Mouse (Mus musculus): Measurements from ENCODE around the gene Zbtb48. TPM values are rescaled to one million over a fixed set of nuclear protein-coding genes. Genes with fewer than 3 reads are reported as not detected.

The Zbtb48 gene
- total RNA-seq (2021) (1 to 10 TPM; 4.3 to 5.6 TPM), polyA plus RNA-seq (2012; rRNA removed) (5.0 and 8.8 TPM in 2 replicates)
- long read RNA-seq, partial matches to known transcripts, result 0 of 3 reads
- long read RNA-seq, other reads (novel, unspliced or antisense), result 1 of 3 reads

DNA sequence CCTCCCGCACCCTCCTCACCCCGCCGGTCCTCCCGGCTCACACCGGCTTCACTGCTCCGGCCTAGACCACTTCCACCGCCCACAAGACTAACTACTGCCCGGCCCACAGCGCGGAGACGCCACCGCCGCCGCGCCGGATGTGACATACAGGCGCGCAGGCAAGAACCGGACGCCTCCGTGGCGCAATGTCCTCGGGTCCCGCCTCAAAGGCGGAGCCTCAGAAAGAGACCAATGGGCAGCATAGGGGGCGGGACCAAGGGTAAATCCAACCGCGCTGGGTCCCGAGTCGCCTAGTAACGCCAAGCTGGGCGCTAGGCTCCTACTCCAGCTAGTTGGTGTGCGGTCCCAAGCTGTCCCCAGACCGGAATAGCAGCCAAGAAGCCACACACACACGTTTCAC, at the start of gene Zbtb48:
Gene Zbtb48 (minus strand): TSS at position 148 of the 400 bp plus-strand sequence.
- TF ChIP-seq POLR2A (IDR thresholded peaks at IDR 0.05; ENCODE audit: insufficient read depth, low read depth, low read length), result peak; percentile 88
- 0 out of 2 replicates have a peak, but pooled peaks have one; percentile 69 for TF ChIP-seq EP300 (IDR thresholded peaks at IDR 0.05; ENCODE audit: insufficient read depth, low read depth, low read length)
- no peak for TF ChIP-seq CTCF (IDR thresholded peaks at IDR 0.05)
- peak; percentile 96 to 99 for DNase-seq
- Histone ChIP-seq H3K9ac (ENCODE audit: low read depth, low read length) (peak within 1 kb of the TSS; percentile 89), H3K4me1 (ENCODE audit: control insufficient read depth, insufficient read depth, low read length) (peaks cover 11% of the 10 kb centered on the region), H3K36me3 (ENCODE audit: control insufficient read depth, insufficient read depth, low read length) (no peaks in the 10 kb centered on the region), H3K27me3 (ENCODE audit: control insufficient read depth, insufficient read depth, low read length) (no peaks in the 10 kb centered on the region), H3K79me2 (replicated peaks; ENCODE audit: control insufficient read depth, insufficient read depth, low read length) (no peaks in the 10 kb centered on the region), H3K4me3 (peak within 1 kb of the TSS; percentile 78), H3K27ac (peak within 1 kb of the TSS; percentile 79)
- under 1% methylated on average over 34 of the region's 35 CpGs for WGBS
- intact Hi-C loops (cut with DNase I), result loop anchor here (2.0 to 10.0 kb wide), 2 partner anchors 47 to 267 kb away; partner anchors contain the start of genes Hes3 and Icmt

DNA sequence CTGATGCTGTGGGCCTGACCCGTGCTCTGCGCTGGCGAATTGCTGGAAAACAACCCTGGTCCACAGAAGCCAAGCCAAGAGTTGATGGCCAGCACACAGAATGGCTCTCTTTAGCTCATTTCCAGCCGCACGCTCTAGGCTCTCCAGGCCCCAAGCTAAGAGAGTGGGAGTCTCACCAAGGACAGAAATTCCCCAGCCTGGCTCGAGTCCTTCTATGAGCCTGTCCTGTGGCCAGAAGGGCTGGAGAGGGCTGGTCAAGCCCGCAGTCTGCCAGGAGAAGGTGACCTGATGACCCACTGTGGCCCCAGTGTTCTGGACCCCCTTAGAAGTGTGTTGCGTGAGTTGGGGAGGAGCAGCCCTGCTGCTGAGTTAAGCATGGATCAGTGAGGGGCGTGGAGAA, 49.7 kb upstream of the Zbtb48 start:
- TF ChIP-seq CTCF (IDR thresholded peaks at IDR 0.05), result no peak
- TF ChIP-seq POLR2A (IDR thresholded peaks at IDR 0.05; ENCODE audit: insufficient read depth, low read depth, low read length), result no peak
- no peak for TF ChIP-seq EP300 (IDR thresholded peaks at IDR 0.05; ENCODE audit: insufficient read depth, low read depth, low read length)
- Histone ChIP-seq H3K9ac (ENCODE audit: low read depth, low read length) (no peak overlapping the region), H3K4me3 (no peak overlapping the region), H3K27ac (no peak overlapping the region), H3K4me1 (ENCODE audit: control insufficient read depth, insufficient read depth, low read length) (peaks cover 4% of the 10 kb centered on the region), H3K36me3 (ENCODE audit: control insufficient read depth, insufficient read depth, low read length) (no peaks in the 10 kb centered on the region), H3K79me2 (replicated peaks; ENCODE audit: control insufficient read depth, insufficient read depth, low read length) (no peaks in the 10 kb centered on the region), H3K27me3 (ENCODE audit: control insufficient read depth, insufficient read depth, low read length) (no peaks in the 10 kb centered on the region)
- 81% methylated on average over 9 of the region's 9 CpGs for WGBS
- intact Hi-C loops (cut with DNase I), result no loop called here
- peak in 1 of 2 experiments; percentile 23 for DNase-seq

DNA sequence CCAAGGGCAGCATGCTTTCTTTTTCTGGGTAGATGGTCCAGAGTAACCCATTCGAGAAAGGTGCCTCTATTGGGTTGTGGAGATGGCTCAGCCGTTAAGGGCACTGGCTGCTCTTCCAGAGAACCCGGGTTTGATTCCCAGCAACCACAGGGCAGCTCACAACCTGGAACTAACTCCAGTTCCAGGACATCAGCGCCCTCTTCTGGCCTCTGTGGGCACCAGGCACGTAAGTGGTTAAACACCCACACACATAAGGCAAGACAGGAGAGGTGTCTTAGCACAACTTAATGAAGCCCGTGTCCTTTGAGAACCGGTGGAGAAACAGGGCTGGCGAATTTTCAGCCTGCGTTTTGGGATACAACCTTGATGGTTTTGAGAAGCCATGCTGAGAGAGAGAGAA, 47.1 kb upstream of the Zbtb48 start:
- no peaks in the 10 kb centered on the region for H3K27me3 ChIP-seq (ENCODE audit: control insufficient read depth, insufficient read depth, low read length)
- no peaks in the 10 kb centered on the region for H3K79me2 ChIP-seq (replicated peaks; ENCODE audit: control insufficient read depth, insufficient read depth, low read length)
- intact Hi-C loops (cut with DNase I), result no loop called here
- no peak for DNase-seq
- H3K36me3 ChIP-seq (ENCODE audit: control insufficient read depth, insufficient read depth, low read length), result no peaks in the 10 kb centered on the region
- H3K4me1 ChIP-seq (ENCODE audit: control insufficient read depth, insufficient read depth, low read length), result peaks cover 4% of the 10 kb centered on the region
- no peak overlapping the region for H3K27ac ChIP-seq
- H3K4me3 ChIP-seq, result no peak overlapping the region
- no peak overlapping the region for H3K9ac ChIP-seq (ENCODE audit: low read depth, low read length)
- no peak for TF ChIP-seq EP300 (IDR thresholded peaks at IDR 0.05; ENCODE audit: insufficient read depth, low read depth, low read length)
- TF ChIP-seq CTCF (IDR thresholded peaks at IDR 0.05), result no peak
- TF ChIP-seq POLR2A (IDR thresholded peaks at IDR 0.05; ENCODE audit: insufficient read depth, low read depth, low read length), result no peak
- WGBS, result 86% methylated on average over 9 of the region's 9 CpGs

DNA sequence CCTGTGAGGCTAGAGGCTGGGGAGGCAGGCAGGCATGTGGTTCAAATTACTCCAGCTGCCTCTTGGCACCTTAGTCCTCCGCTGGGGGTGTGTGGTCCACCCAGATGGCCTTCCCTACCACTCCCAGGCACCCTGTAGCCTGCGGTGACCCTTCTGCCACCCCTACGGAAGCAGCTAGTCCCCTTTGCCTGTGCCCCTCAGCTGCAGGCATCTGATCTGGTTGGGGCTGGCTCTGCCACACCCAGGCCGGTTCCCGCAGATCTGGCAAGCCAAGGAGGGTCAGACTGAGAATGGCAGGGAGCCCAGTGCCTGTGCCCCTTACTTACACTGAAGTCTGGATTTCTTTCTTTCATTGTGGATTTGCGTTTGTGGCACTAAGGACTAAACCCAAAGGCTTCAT, 46.2 kb upstream of the Zbtb48 start:
- Histone ChIP-seq H3K4me3 (no peak overlapping the region), H3K9ac (ENCODE audit: low read depth, low read length) (no peak overlapping the region), H3K79me2 (replicated peaks; ENCODE audit: control insufficient read depth, insufficient read depth, low read length) (no peaks in the 10 kb centered on the region), H3K36me3 (ENCODE audit: control insufficient read depth, insufficient read depth, low read length) (no peaks in the 10 kb centered on the region), H3K27me3 (ENCODE audit: control insufficient read depth, insufficient read depth, low read length) (no peaks in the 10 kb centered on the region), H3K27ac (no peak overlapping the region), H3K4me1 (ENCODE audit: control insufficient read depth, insufficient read depth, low read length) (peaks cover 4% of the 10 kb centered on the region)
- no peak for TF ChIP-seq POLR2A (IDR thresholded peaks at IDR 0.05; ENCODE audit: insufficient read depth, low read depth, low read length)
- no peak for TF ChIP-seq CTCF (IDR thresholded peaks at IDR 0.05)
- TF ChIP-seq EP300 (IDR thresholded peaks at IDR 0.05; ENCODE audit: insufficient read depth, low read depth, low read length), result no peak
- DNase-seq, result peak in 1 of 2 experiments; percentile 3
- intact Hi-C loops (cut with DNase I), result no loop called here
- 80% methylated on average over 6 of the region's 6 CpGs for WGBS

DNA sequence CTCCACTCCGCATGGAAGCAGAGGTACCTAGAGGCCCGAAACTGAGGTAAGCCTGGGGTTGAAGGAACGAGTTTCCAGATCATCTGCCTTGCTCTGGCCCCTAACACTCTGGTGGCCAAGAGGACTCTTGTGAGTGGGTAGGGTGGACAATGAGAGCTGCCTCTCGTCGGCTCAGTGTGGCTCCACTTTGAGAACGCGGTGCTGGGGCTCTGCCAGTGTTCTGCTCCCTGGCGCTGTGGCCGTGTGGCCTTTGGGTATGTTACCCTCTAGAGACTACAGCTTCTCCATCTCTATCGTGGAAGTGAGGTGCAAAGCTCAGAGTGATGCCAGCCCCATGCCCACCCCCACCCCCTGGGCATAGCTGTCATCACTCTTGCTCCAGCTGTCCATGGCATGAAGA, 45.2 kb upstream of the Zbtb48 start:
- DNase-seq, result no peak
- no peaks in the 10 kb centered on the region for H3K36me3 ChIP-seq (ENCODE audit: control insufficient read depth, insufficient read depth, low read length)
- no peak overlapping the region for H3K9ac ChIP-seq (ENCODE audit: low read depth, low read length)
- H3K27ac ChIP-seq, result no peak overlapping the region
- TF ChIP-seq CTCF (IDR thresholded peaks at IDR 0.05) (no peak), EP300 (IDR thresholded peaks at IDR 0.05; ENCODE audit: insufficient read depth, low read depth, low read length) (no peak), POLR2A (IDR thresholded peaks at IDR 0.05; ENCODE audit: insufficient read depth, low read depth, low read length) (no peak)
- no peak overlapping the region; the same call in 1 of the 2 replicates for H3K4me3 ChIP-seq
- H3K79me2 ChIP-seq (replicated peaks; ENCODE audit: control insufficient read depth, insufficient read depth, low read length), result no peaks in the 10 kb centered on the region
- H3K27me3 ChIP-seq (ENCODE audit: control insufficient read depth, insufficient read depth, low read length), result no peaks in the 10 kb centered on the region
- peaks cover 5% of the 10 kb centered on the region for H3K4me1 ChIP-seq (ENCODE audit: control insufficient read depth, insufficient read depth, low read length)
- intact Hi-C loops (cut with DNase I), result no loop called here
- WGBS, result 30% methylated on average over 10 of the region's 10 CpGs

- no peaks in the 10 kb centered on the region for H3K36me3 ChIP-seq (ENCODE audit: control insufficient read depth, insufficient read depth, low read length)
- no peak within 1 kb of the TSS; the same call in 1 of the 2 replicates for H3K4me3 ChIP-seq
- intact Hi-C loops (cut with DNase I), result no loop called here
- no peak within 1 kb of the TSS for H3K9ac ChIP-seq (ENCODE audit: low read depth, low read length)
- H3K79me2 ChIP-seq (replicated peaks; ENCODE audit: control insufficient read depth, insufficient read depth, low read length), result no peaks in the 10 kb centered on the region
- WGBS, result 15% methylated on average over 10 of the region's 10 CpGs
- H3K27me3 ChIP-seq (ENCODE audit: control insufficient read depth, insufficient read depth, low read length), result no peaks in the 10 kb centered on the region
- peak; percentile 69 to 81 for DNase-seq
- peaks cover 5% of the 10 kb centered on the region for H3K4me1 ChIP-seq (ENCODE audit: control insufficient read depth, insufficient read depth, low read length)
- TF ChIP-seq CTCF (IDR thresholded peaks at IDR 0.05) (no peak), EP300 (IDR thresholded peaks at IDR 0.05; ENCODE audit: insufficient read depth, low read depth, low read length) (0 out of 2 replicates have a peak, but pooled peaks have one; percentile 50)
- H3K27ac ChIP-seq, result no peak within 1 kb of the TSS
These were observed 44.7 kb upstream of the Zbtb48 start, which contains the start of gene Plekhg5 for GRCm38 (mm10) chr4:152072121-152072601. Plekhg5 (plus strand) TSS chr4:152072498.

Data from heart, adult 2 months (tissue).